Mouse (Mus musculus) G1E (cell line): ENCODE results near the gene Cav2. TPM values are rescaled to one million over a fixed set of nuclear protein-coding genes. Genes with fewer than 3 reads are reported as not detected.
A peak's percentile ranks its signal among the peaks of the same experiment; 100 is the strongest.

ENCODE experiments used
- ATAC-seq: 2 replicates; pipeline ENCODE4 v1.8.0; 2016; ENCODE audit warnings: mild to moderate bottlenecking; ENCODE audit not compliant: insufficient number of reproducible peaks, poor library complexity, low FRiP score, severe bottlenecking; ENCODE audit errors: extremely low read depth
- DNase-seq: peaks from one replicate; pipeline ENCODE4 v3.0.0; 2012; ENCODE audit warnings: low spot score
- H3K27me3 ChIP-seq: 2 replicates; pipeline ENCODE4 v1.6.1; 2012; ENCODE audit warnings: mild to moderate bottlenecking, low read length, inconsistent platforms; ENCODE audit not compliant: insufficient read depth
- H3K36me3 ChIP-seq: replicated peaks from 2 replicates; pipeline ENCODE3; 2012; ENCODE audit warnings: mild to moderate bottlenecking, inconsistent platforms
- H3K4me1 ChIP-seq: 2 replicates; pipeline ENCODE4 v1.6.1; 2012; ENCODE audit warnings: low read depth, low read length, inconsistent platforms, mixed read lengths; ENCODE audit not compliant: insufficient read depth
- H3K4me3 ChIP-seq: 2 replicates; pipeline ENCODE4 v1.5.1; 2012; ENCODE audit warnings: low read depth, mild to moderate bottlenecking, inconsistent platforms, low read length, moderate library complexity, mixed read lengths
- H3K9me3 ChIP-seq: replicated peaks from 2 replicates; pipeline ENCODE4 v1.6.1; 2012; ENCODE audit warnings: inconsistent platforms
- CTCF ChIP-seq: IDR thresholded peaks from 2 replicates; pipeline ENCODE4 v1.5.1; 2012; ENCODE audit warnings: low read depth, low read length, inconsistent platforms, mixed read lengths
- GATA1 ChIP-seq: IDR thresholded peaks from 2 replicates; pipeline ENCODE4 v1.6.1; 2012; ENCODE audit warnings: borderline replicate concordance, low read length, inconsistent platforms, mixed read lengths
- GATA2 ChIP-seq: IDR thresholded peaks from 2 replicates; pipeline ENCODE4 v1.6.1; 2012; ENCODE audit warnings: low read depth, low read length, inconsistent platforms, borderline replicate concordance
- POLR2AphosphoS5 ChIP-seq: IDR thresholded peaks from 2 replicates; pipeline ENCODE4 v1.6.1; 2012; ENCODE audit warnings: low read depth, low read length, inconsistent platforms; ENCODE audit not compliant: insufficient replicate concordance
- TAL1 ChIP-seq: conservative IDR thresholded peaks from 2 replicates; pipeline ENCODE4 v1.6.1; 2012; ENCODE audit warnings: low read depth, low read length, inconsistent platforms, mixed read lengths
- polyA plus RNA-seq: library from polyadenylated mRNA; stranded (reverse); fragments of >175 nt; gene quantifications from 2 replicates; pipeline ENCODE4 v1.2.3, GENCODE M21; 2012
- total RNA-seq, 2 experiments: library from RNA; stranded (forward) in 1 of 2; stranded (reverse) in 1 of 2; fragments of 200-1000 nt in 1 of 2; fragments of >200 nt in 1 of 2; fragmentation: Nextera tagmentation in 1 of 2; gene quantifications; 2 replicates each; pipeline ENCODE4 v1.2.3; 2014 to 2017

Gene Cav2
- total and polyA plus RNA-seq, 3 experiments, result 0.11 TPM; not detected in 2

GRCm38 (mm10) chr6:17281757-17282092 lies 740 bp downstream of the Cav2 start:
- Histone ChIP-seq H3K27me3 (peaks cover 3% of the 10 kb centered on the region; the same call in 1 of the 2 replicates), H3K4me3 (no peak overlapping the region), H3K4me1 (no peaks in the 10 kb centered on the region), H3K36me3 (no peaks in the 10 kb centered on the region), H3K9me3 (no peaks in the 10 kb centered on the region)
- DNase-seq (no peak), ATAC-seq (no peak)
- TF ChIP-seq GATA1, result no peak
- no peak for TF ChIP-seq POLR2AphosphoS5
- TF ChIP-seq GATA2, result no peak
- no peak for TF ChIP-seq CTCF
- no peak for TF ChIP-seq TAL1

- Histone ChIP-seq H3K9me3 (no peaks in the 10 kb centered on the region), H3K36me3 (no peaks in the 10 kb centered on the region), H3K4me3 (no peak overlapping the region), H3K27me3 (peaks cover 3% of the 10 kb centered on the region; the same call in 1 of the 2 replicates), H3K4me1 (no peaks in the 10 kb centered on the region)
- no peak for ATAC-seq
- TF ChIP-seq CTCF, result no peak
- no peak for TF ChIP-seq GATA2
- no peak for TF ChIP-seq TAL1
- no peak for TF ChIP-seq POLR2AphosphoS5
- TF ChIP-seq GATA1, result no peak
- DNase-seq, result no peak
Measured at GRCm38 (mm10) chr6:17282159-17282558, 1.2 kb downstream of the Cav2 start.

DNA sequence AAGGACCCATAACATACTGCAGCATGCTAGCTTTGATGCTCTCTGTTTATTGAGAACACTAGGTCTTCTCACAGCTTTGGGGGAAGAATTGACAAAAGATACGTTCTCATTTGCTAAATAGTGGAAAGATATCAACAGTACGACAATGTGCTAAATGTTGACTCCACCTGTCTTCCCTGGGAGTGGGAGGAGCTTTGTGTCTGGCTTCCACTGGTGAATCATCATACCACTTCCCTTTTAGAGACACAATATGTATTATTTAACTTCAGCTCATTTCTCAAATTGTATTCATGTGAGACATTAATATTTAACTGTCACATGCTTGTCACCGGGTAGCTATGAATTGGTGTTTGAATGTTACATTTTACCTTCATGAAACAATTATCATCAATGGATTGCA lies 2.8 kb downstream of the Cav2 start:
- no peak for ATAC-seq
- Histone ChIP-seq H3K36me3 (no peaks in the 10 kb centered on the region), H3K4me1 (no peaks in the 10 kb centered on the region), H3K27me3 (peaks cover 3% of the 10 kb centered on the region; the same call in 1 of the 2 replicates), H3K9me3 (no peaks in the 10 kb centered on the region), H3K4me3 (no peak overlapping the region)
- no peak for DNase-seq
- TF ChIP-seq CTCF (no peak), POLR2AphosphoS5 (no peak), GATA2 (no peak), TAL1 (no peak), GATA1 (no peak)

- Histone ChIP-seq H3K4me1 (no peaks in the 10 kb centered on the region), H3K4me3 (no peak overlapping the region), H3K27me3 (no peaks in the 10 kb centered on the region), H3K36me3 (no peaks in the 10 kb centered on the region), H3K9me3 (no peaks in the 10 kb centered on the region)
- ATAC-seq (peak; percentile 68; the same call in 1 of the 2 replicates), DNase-seq (no peak)
- no peak for TF ChIP-seq CTCF
- TF ChIP-seq TAL1, result no peak
- TF ChIP-seq GATA1, result no peak
- TF ChIP-seq GATA2, result no peak
- no peak for TF ChIP-seq POLR2AphosphoS5
Measured at GRCm38 (mm10) chr6:17286381-17286780, 5.4 kb downstream of the Cav2 start.

DNA sequence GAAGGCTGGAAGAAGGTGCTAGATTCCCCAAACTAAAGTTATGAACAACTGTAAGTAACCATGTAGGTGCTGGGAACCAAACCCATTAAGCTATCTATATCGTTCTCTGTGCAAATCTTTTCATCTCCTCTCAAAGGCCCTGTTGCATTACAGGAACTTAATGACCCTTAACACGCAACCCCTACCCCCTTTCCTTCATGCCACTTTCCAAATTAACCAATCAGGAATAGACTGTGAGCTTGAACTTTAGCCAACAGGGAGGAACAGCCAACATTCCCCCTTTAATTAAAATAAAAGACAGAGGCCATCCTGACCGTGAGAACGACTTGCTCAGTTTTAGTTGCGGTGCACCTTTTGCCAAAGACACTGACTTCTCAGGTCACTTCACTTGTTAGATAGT lies 14.1 kb downstream of the Cav2 start:
- Histone ChIP-seq H3K36me3 (no peaks in the 10 kb centered on the region), H3K9me3 (no peaks in the 10 kb centered on the region), H3K27me3 (no peaks in the 10 kb centered on the region), H3K4me1 (no peaks in the 10 kb centered on the region), H3K4me3 (no peak overlapping the region)
- ATAC-seq, result no peak
- no peak for DNase-seq
- TF ChIP-seq POLR2AphosphoS5 (no peak), CTCF (no peak), GATA1 (no peak), GATA2 (no peak), TAL1 (no peak)

DNA sequence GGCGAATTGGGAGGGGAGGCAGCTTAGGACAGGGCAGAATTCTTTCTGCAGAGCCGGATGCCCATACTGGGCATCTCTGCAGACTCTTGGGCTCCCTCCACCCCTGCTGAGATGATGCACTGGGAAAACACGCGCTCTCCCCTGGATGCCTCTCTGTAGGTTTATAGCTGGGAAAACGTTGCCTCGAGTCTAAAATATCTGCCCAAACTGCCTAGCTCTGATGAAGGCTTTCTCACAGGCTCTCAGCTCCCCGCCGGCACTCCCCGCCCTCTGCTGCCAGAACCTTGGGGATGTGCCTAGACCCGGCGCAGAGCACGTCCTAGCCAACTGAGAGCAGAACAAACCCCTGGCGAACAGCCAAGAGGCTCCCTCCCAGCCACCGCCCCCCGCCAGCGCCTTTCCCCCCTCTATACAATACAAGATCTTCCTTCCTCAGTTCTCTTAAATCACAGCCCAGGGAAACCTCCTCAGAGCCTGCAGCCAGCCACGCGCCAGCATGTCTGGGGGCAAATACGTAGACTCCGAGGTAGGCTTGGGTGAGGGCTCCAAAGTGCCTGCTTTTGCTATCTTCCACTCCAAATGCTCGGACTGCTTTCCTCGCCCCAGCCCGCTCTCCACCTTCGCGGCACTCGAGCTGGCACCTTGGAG lies 25.1 kb downstream of the Cav2 start, which contains the start of gene Cav1:
TSS of gene Cav1 (plus strand) at position 382 of the 648 bp plus-strand sequence.
- no peaks in the 10 kb centered on the region for H3K36me3 ChIP-seq
- H3K4me1 ChIP-seq, result no peaks in the 10 kb centered on the region
- no peaks in the 10 kb centered on the region for H3K9me3 ChIP-seq
- TF ChIP-seq GATA1 (no peak), TAL1 (no peak), CTCF (no peak), POLR2AphosphoS5 (no peak), GATA2 (no peak)
- H3K4me3 ChIP-seq, result no peak within 1 kb of the TSS
- DNase-seq, result no peak
- peaks cover 21% of the 10 kb centered on the region for H3K27me3 ChIP-seq
- ATAC-seq, result no peak

GRCm38 (mm10) chr6:17306602-17307325 lies 25.8 kb downstream of the Cav2 start:
- DNase-seq (no peak), ATAC-seq (no peak)
- Histone ChIP-seq H3K27me3 (peaks cover 21% of the 10 kb centered on the region), H3K4me3 (no peak overlapping the region), H3K4me1 (no peaks in the 10 kb centered on the region), H3K36me3 (no peaks in the 10 kb centered on the region), H3K9me3 (no peaks in the 10 kb centered on the region)
- no peak for TF ChIP-seq GATA1
- no peak for TF ChIP-seq GATA2
- no peak for TF ChIP-seq POLR2AphosphoS5
- no peak for TF ChIP-seq TAL1
- TF ChIP-seq CTCF, result no peak
